Mouse (Mus musculus): ENCODE measurements at regions not wholly inside any gene's neighbourhood (a gene's known extent, or its start where the extent isn't known, plus 50 kb on each side); places are given as distances from the start of the nearest gene placed in this dataset.

GRCm38 (mm10) chr8:89783311-89783710, 564.8 kb downstream of the Tox3 start:
- DNase-seq (ENCODE audit: extremely low read depth, insufficient read length, low spot score), result no peak

- no peak for DNase-seq (ENCODE audit: extremely low read depth, insufficient read length, low spot score)
Observed at GRCm38 (mm10) chr8:89766387-89766786, 581.8 kb downstream of the Tox3 start.

- DNase-seq (ENCODE audit: extremely low read depth, insufficient read length, low spot score), result no peak
Observed at GRCm38 (mm10) chr8:89759531-89759930, 588.6 kb downstream of the Tox3 start.

- no peak for DNase-seq (ENCODE audit: extremely low read depth, insufficient read length, low spot score)
Observed at GRCm38 (mm10) chr8:89758695-89759094, 589.4 kb downstream of the Tox3 start.

- no peak for DNase-seq (ENCODE audit: extremely low read depth, insufficient read length, low spot score)
Observed at GRCm38 (mm10) chr8:89755951-89756350, 592.2 kb downstream of the Tox3 start.

- DNase-seq (ENCODE audit: extremely low read depth, insufficient read length, low spot score), result no peak
Observed at GRCm38 (mm10) chr8:89751201-89751600, 596.9 kb downstream of the Tox3 start.

- DNase-seq (ENCODE audit: extremely low read depth, insufficient read length, low spot score), result no peak
Observed at GRCm38 (mm10) chr8:89747726-89748125, 600.4 kb downstream of the Tox3 start.

- DNase-seq (ENCODE audit: extremely low read depth, insufficient read length, low spot score), result no peak
Observed at GRCm38 (mm10) chr8:89744267-89745028, 603.7 kb downstream of the Tox3 start.

- no peak for DNase-seq (ENCODE audit: extremely low read depth, insufficient read length, low spot score)
Observed at GRCm38 (mm10) chr8:89738657-89739056, 609.5 kb downstream of the Tox3 start.

- DNase-seq (ENCODE audit: extremely low read depth, insufficient read length, low spot score), result no peak
Observed at GRCm38 (mm10) chr8:89737636-89738035, 610.5 kb downstream of the Tox3 start.

- no peak for DNase-seq (ENCODE audit: extremely low read depth, insufficient read length, low spot score)
Observed at GRCm38 (mm10) chr8:89727252-89727651, 620.9 kb downstream of the Tox3 start.

GRCm38 (mm10) chr8:89721684-89722305, 626.3 kb downstream of the Tox3 start:
- no peak for DNase-seq (ENCODE audit: extremely low read depth, insufficient read length, low spot score)

GRCm38 (mm10) chr8:89713880-89714279, 634.3 kb downstream of the Tox3 start:
- DNase-seq (ENCODE audit: extremely low read depth, insufficient read length, low spot score), result no peak

GRCm38 (mm10) chr8:89707341-89707928, 640.7 kb downstream of the Tox3 start:
- no peak for DNase-seq (ENCODE audit: extremely low read depth, insufficient read length, low spot score)

GRCm38 (mm10) chr8:89685696-89686095, 641.7 kb upstream of the Sall1 start:
- no peak for DNase-seq (ENCODE audit: extremely low read depth, insufficient read length, low spot score)

GRCm38 (mm10) chr8:89680937-89681336, 637.0 kb upstream of the Sall1 start:
- no peak for DNase-seq (ENCODE audit: extremely low read depth, insufficient read length, low spot score)

- no peak for DNase-seq (ENCODE audit: extremely low read depth, insufficient read length, low spot score)
Observed at GRCm38 (mm10) chr8:89680341-89680740, 636.4 kb upstream of the Sall1 start.

GRCm38 (mm10) chr8:89679551-89679950, 635.6 kb upstream of the Sall1 start:
- no peak for DNase-seq (ENCODE audit: extremely low read depth, insufficient read length, low spot score)

- DNase-seq (ENCODE audit: extremely low read depth, insufficient read length, low spot score), result no peak
Observed at GRCm38 (mm10) chr8:89677266-89677665, 633.3 kb upstream of the Sall1 start.

- DNase-seq (ENCODE audit: extremely low read depth, insufficient read length, low spot score), result no peak
Observed at GRCm38 (mm10) chr8:89673911-89674310, 629.9 kb upstream of the Sall1 start.

GRCm38 (mm10) chr8:89672631-89673030, 628.7 kb upstream of the Sall1 start:
- DNase-seq (ENCODE audit: extremely low read depth, insufficient read length, low spot score), result no peak

Data from 3134 (cell line).